Mouse (Mus musculus): Measurements from ENCODE around the gene Pdxdc1. TPM values are rescaled to one million over a fixed set of nuclear protein-coding genes. Genes with fewer than 3 reads are reported as not detected.
"Not testable (repeated sequence)": the region's sequence is repeated elsewhere in the genome, so short reads cannot be mapped to it uniquely, and the experiment has no call there.

Pdxdc1 gene
- polyA plus RNA-seq, 1 experiment from 2014 or later, result 74.3 TPM

DNA sequence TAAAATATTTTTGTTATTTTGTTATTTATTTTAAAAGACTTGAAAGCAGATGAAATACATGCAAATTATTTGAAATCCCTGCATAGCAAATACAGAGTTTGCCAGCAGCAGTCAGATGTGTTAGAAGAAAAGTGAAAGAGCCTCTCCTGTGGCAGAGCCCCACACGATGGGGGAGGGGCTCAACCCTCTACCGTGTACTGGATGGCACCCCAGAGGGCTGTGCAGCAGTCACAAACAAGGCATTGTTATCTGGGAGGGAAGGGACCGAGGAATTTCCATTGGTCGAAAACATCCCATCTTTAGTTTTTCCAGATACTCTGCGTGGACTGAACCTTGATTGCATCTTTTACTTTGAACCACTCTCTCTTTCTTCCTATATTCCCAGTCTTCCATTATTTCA lies 35.5 kb downstream of the Pdxdc1 start:
- not testable (repeated sequence) for H3K27ac ChIP-seq; H3K9ac ChIP-seq; H3K27me3 ChIP-seq (ENCODE audit: control insufficient read depth, insufficient read depth, low read length); H3K4me1 ChIP-seq (replicated peaks; ENCODE audit: control insufficient read depth, insufficient read depth, low read length); H3K9me3 ChIP-seq (ENCODE audit: control insufficient read depth, low read length); DNase-seq (ENCODE audit: low spot score); H3K4me3 ChIP-seq (replicated peaks; ENCODE audit: low read length)
- H3K36me3 ChIP-seq (replicated peaks; ENCODE audit: control insufficient read depth, insufficient read depth), result peaks cover 25% of the 10 kb centered on the region
- peak overlapping the region; percentile 45; the same call in 1 of the 2 replicates for H3K4me2 ChIP-seq (replicated peaks)
- peak; percentile 73; the same call in 1 of the 2 replicates for ATAC-seq (ENCODE audit: low FRiP score)
- 11% methylated on average over 5 of the region's 5 CpGs for WGBS

DNA sequence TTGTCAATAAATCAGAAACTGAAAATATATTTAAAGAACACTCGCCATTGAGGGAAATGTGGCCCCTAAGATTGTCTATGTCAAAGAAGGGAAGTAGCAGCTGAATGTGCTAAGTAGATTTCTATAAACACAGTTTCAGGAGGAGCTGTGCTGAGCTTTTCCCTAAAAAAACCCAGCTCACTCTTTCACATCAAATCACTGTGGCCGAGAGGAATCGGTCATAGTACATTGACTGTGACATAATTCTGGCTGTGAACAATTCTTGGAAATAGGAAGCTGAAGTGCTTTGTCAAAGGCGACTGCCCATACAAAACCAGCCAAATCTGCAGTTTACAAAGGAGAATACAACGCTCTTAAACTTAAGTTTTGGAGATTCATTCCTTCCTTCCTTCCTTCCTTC lies 36.3 kb downstream of the Pdxdc1 start:
- Histone ChIP-seq H3K4me1 (replicated peaks; ENCODE audit: control insufficient read depth, insufficient read depth, low read length) (no peaks in the 10 kb centered on the region), H3K4me3 (replicated peaks; ENCODE audit: low read length) (no peak overlapping the region), H3K27ac (no peak overlapping the region), H3K27me3 (ENCODE audit: control insufficient read depth, insufficient read depth, low read length) (no peaks in the 10 kb centered on the region), H3K4me2 (replicated peaks) (no peak overlapping the region), H3K9ac (no peak overlapping the region), H3K36me3 (replicated peaks; ENCODE audit: control insufficient read depth, insufficient read depth) (peaks cover 17% of the 10 kb centered on the region), H3K9me3 (ENCODE audit: control insufficient read depth, low read length) (no peaks in the 10 kb centered on the region)
- 82% methylated on average over 5 of the region's 5 CpGs for WGBS
- DNase-seq (ENCODE audit: low spot score) (no peak), ATAC-seq (ENCODE audit: low FRiP score) (no peak)

DNA sequence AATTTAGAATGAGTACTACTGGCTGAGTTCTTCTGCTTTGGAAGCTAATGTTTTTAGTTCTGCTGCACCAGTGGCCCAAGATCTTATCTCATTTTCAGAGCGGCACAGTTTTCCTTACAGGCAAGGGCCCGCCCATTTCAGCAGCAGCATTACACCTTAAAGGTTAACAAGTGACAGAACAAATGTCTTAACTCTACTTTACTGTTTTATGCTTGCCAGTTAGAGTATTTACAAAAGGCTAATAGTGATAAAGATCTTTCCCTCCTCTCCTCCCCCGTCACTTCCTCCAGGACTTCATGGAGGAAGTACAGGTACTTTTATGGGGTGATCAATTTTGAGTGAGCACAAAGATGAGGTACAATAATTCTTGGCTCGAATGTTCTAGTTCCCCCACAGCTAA lies 36.9 kb downstream of the Pdxdc1 start:
- no peak overlapping the region for H3K27ac ChIP-seq
- no peaks in the 10 kb centered on the region for H3K4me1 ChIP-seq (replicated peaks; ENCODE audit: control insufficient read depth, insufficient read depth, low read length)
- H3K27me3 ChIP-seq (ENCODE audit: control insufficient read depth, insufficient read depth, low read length), result no peaks in the 10 kb centered on the region
- peaks cover 15% of the 10 kb centered on the region for H3K36me3 ChIP-seq (replicated peaks; ENCODE audit: control insufficient read depth, insufficient read depth)
- WGBS, result 94% methylated on average over 4 of the region's 4 CpGs
- H3K9me3 ChIP-seq (ENCODE audit: control insufficient read depth, low read length), result no peaks in the 10 kb centered on the region
- no peak overlapping the region for H3K4me3 ChIP-seq (replicated peaks; ENCODE audit: low read length)
- H3K9ac ChIP-seq, result no peak overlapping the region
- ATAC-seq (ENCODE audit: low FRiP score), result no peak
- no peak for DNase-seq (ENCODE audit: low spot score)
- H3K4me2 ChIP-seq (replicated peaks), result no peak overlapping the region

DNA sequence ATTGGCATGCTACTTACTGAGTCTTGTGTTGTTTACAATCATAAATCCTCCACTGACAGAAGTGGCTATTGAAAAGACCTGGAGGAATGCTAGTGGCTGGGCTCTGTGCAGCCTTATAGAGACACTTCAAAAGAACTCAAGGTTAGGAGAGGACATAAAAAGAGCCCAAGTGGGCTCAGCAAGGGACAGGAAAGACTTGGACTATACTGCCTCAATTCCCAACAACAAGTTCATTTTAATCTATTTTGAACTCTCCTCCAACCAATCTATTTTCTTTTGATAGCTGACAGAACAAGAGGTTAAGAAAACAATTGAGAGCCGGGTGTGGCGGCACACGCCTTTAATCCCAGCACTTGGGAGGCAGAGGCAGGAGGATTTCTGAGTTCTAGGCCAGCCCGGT lies 49.0 kb downstream of the Pdxdc1 start:
- Histone ChIP-seq H3K9me3 (ENCODE audit: control insufficient read depth, low read length) (no peaks in the 10 kb centered on the region), H3K4me2 (replicated peaks) (no peak overlapping the region), H3K36me3 (replicated peaks; ENCODE audit: control insufficient read depth, insufficient read depth) (peaks cover 66% of the 10 kb centered on the region), H3K4me3 (replicated peaks; ENCODE audit: low read length) (no peak overlapping the region), H3K27ac (no peak overlapping the region), H3K4me1 (replicated peaks; ENCODE audit: control insufficient read depth, insufficient read depth, low read length) (no peaks in the 10 kb centered on the region), H3K9ac (no peak overlapping the region), H3K27me3 (ENCODE audit: control insufficient read depth, insufficient read depth, low read length) (no peaks in the 10 kb centered on the region)
- DNase-seq (ENCODE audit: low spot score) (no peak), ATAC-seq (ENCODE audit: low FRiP score) (no peak)
- WGBS, result 95% methylated on average over 4 of the region's 4 CpGs

DNA sequence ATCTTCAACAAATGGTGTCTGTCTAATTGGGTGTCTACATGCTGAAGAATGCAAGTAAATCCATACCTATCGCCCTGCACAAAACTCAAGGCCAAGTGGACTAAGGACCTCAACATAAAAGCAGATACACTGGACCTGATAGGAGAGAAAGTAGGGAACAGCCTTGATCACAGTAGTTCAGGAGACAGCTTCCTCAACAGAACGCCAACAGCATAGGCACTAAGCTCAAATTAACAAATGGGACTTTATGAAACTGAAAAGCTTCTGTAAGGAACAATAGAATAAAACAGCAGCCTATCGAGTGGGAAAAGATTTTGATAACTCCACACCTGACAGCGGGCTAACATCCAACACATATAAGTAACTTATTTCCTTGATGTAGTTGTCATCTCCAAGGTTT lies 51.5 kb downstream of the Pdxdc1 start:
- Histone ChIP-seq H3K9ac (no peak overlapping the region), H3K36me3 (replicated peaks; ENCODE audit: control insufficient read depth, insufficient read depth) (peaks cover 51% of the 10 kb centered on the region), H3K4me3 (replicated peaks; ENCODE audit: low read length) (no peak overlapping the region), H3K27ac (no peak overlapping the region), H3K27me3 (ENCODE audit: control insufficient read depth, insufficient read depth, low read length) (no peaks in the 10 kb centered on the region), H3K4me1 (replicated peaks; ENCODE audit: control insufficient read depth, insufficient read depth, low read length) (no peaks in the 10 kb centered on the region), H3K9me3 (ENCODE audit: control insufficient read depth, low read length) (no peaks in the 10 kb centered on the region), H3K4me2 (replicated peaks) (no peak overlapping the region)
- DNase-seq (ENCODE audit: low spot score), result no peak
- 97% methylated on average over 4 of the region's 4 CpGs for WGBS
- no peak for ATAC-seq (ENCODE audit: low FRiP score)

DNA sequence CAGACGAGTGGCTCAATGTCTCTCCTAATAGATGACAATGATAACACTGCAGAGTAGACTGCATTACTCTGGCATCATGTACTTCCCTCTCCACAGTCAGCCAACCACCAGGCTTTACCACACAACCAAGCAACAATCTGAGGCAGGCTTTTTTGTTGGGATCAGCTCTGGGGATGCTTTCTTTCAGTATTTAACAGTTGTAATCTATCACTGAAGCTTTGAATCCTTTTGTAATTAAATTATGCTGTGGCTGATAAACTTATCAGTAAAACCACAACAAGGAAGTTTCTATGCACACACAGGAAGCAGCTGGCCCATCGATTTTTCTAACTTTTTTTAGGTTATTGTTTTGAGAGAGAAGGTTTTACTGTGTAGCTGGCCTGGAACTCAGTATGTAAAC lies 54.6 kb downstream of the Pdxdc1 start:
- H3K4me3 ChIP-seq (replicated peaks; ENCODE audit: low read length), result no peak overlapping the region
- no peaks in the 10 kb centered on the region for H3K27me3 ChIP-seq (ENCODE audit: control insufficient read depth, insufficient read depth, low read length)
- no peak overlapping the region for H3K4me2 ChIP-seq (replicated peaks)
- H3K27ac ChIP-seq, result no peak overlapping the region
- H3K9ac ChIP-seq, result no peak overlapping the region
- H3K4me1 ChIP-seq (replicated peaks; ENCODE audit: control insufficient read depth, insufficient read depth, low read length), result no peaks in the 10 kb centered on the region
- DNase-seq (ENCODE audit: low spot score) (no peak), ATAC-seq (ENCODE audit: low FRiP score) (no peak)
- H3K36me3 ChIP-seq (replicated peaks; ENCODE audit: control insufficient read depth, insufficient read depth), result peaks cover 50% of the 10 kb centered on the region
- WGBS, result 84% methylated on average over 2 of the region's 2 CpGs
- no peaks in the 10 kb centered on the region for H3K9me3 ChIP-seq (ENCODE audit: control insufficient read depth, low read length)

DNA sequence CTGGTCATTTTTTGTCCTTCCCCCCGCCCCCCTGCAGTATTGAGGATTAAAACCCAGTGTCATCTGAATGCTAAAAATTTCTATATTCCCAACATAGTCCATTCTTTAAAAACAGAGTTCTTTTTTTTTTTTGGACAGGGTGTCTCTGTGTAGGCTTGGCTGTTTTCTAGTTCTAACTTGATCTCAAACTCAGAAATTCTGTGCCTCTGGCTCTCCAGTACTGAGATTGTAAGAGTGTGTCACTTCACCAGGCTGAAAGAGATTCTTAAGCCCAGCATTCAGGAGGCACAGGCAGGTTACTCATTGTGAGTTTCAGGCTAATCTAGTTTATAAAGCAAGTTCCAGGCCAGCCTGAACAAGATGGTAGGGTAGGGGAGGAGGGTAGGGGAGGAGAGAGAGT lies 56.3 kb downstream of the Pdxdc1 start:
- DNase-seq (ENCODE audit: low spot score) (no peak), ATAC-seq (ENCODE audit: low FRiP score) (no peak)
- no peaks in the 10 kb centered on the region for H3K9me3 ChIP-seq (ENCODE audit: control insufficient read depth, low read length)
- no peaks in the 10 kb centered on the region for H3K27me3 ChIP-seq (ENCODE audit: control insufficient read depth, insufficient read depth, low read length)
- WGBS, result 95% methylated on average over 1 of the region's 1 CpGs
- H3K4me3 ChIP-seq (replicated peaks; ENCODE audit: low read length), result no peak overlapping the region
- no peak overlapping the region for H3K4me2 ChIP-seq (replicated peaks)
- H3K9ac ChIP-seq, result no peak overlapping the region
- no peaks in the 10 kb centered on the region for H3K4me1 ChIP-seq (replicated peaks; ENCODE audit: control insufficient read depth, insufficient read depth, low read length)
- peaks cover 53% of the 10 kb centered on the region for H3K36me3 ChIP-seq (replicated peaks; ENCODE audit: control insufficient read depth, insufficient read depth)
- H3K27ac ChIP-seq, result no peak overlapping the region

DNA sequence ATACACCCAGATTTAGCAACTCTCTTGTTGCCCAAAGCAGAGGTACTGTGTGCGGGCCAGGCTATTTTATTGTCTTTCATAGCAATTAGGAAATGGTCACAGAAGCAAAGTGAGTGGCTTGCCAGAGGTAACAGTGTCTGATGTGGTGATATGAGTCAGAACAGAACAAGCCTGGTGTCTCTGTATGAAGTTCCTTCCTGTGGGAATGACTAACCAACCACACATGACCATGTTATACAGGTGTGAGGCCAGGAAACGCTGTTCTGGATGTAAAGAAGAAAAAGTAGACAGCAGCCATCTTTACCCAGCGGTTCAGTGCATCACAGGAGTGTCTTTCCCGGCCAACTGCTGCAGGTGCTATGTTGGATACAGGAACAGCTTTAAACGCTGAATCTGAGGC lies 57.9 kb downstream of the Pdxdc1 start:
- Histone ChIP-seq H3K9ac (no peak overlapping the region), H3K4me1 (replicated peaks; ENCODE audit: control insufficient read depth, insufficient read depth, low read length) (no peaks in the 10 kb centered on the region), H3K36me3 (replicated peaks; ENCODE audit: control insufficient read depth, insufficient read depth) (peaks cover 65% of the 10 kb centered on the region), H3K4me2 (replicated peaks) (no peak overlapping the region), H3K4me3 (replicated peaks; ENCODE audit: low read length) (no peak overlapping the region), H3K27me3 (ENCODE audit: control insufficient read depth, insufficient read depth, low read length) (no peaks in the 10 kb centered on the region), H3K27ac (no peak overlapping the region), H3K9me3 (ENCODE audit: control insufficient read depth, low read length) (no peaks in the 10 kb centered on the region)
- ATAC-seq (ENCODE audit: low FRiP score) (no peak), DNase-seq (ENCODE audit: low spot score) (no peak)
- 93% methylated on average over 5 of the region's 5 CpGs for WGBS

DNA sequence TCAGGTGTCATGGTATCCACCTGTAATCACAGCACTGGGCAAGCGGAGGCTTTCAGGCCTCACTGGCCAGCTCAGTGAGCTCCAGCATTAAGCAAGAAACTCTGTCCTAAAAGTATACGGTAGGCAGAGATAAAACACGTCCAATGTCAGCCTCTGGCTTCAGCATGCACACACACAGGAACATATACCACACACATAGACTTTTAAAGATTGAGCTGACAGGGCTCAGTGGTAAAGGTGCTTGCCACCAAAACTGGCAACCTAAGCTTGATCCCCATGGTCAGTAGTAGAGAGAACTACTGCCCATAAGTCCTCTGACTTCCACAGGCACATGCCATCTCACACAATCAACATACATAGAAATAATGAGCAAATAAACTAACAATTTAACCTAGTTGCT lies 62.0 kb downstream of the Pdxdc1 start:
- Histone ChIP-seq H3K4me3 (replicated peaks; ENCODE audit: low read length) (no peak overlapping the region), H3K9me3 (ENCODE audit: control insufficient read depth, low read length) (no peaks in the 10 kb centered on the region), H3K36me3 (replicated peaks; ENCODE audit: control insufficient read depth, insufficient read depth) (peaks cover 92% of the 10 kb centered on the region), H3K27me3 (ENCODE audit: control insufficient read depth, insufficient read depth, low read length) (no peaks in the 10 kb centered on the region), H3K4me2 (replicated peaks) (no peak overlapping the region), H3K4me1 (replicated peaks; ENCODE audit: control insufficient read depth, insufficient read depth, low read length) (no peaks in the 10 kb centered on the region), H3K9ac (no peak overlapping the region), H3K27ac (no peak overlapping the region)
- DNase-seq (ENCODE audit: low spot score) (no peak), ATAC-seq (ENCODE audit: low FRiP score) (no peak)
- whole genome bisulfite sequencing, result 98% methylated on average over 3 of the region's 3 CpGs

DNA sequence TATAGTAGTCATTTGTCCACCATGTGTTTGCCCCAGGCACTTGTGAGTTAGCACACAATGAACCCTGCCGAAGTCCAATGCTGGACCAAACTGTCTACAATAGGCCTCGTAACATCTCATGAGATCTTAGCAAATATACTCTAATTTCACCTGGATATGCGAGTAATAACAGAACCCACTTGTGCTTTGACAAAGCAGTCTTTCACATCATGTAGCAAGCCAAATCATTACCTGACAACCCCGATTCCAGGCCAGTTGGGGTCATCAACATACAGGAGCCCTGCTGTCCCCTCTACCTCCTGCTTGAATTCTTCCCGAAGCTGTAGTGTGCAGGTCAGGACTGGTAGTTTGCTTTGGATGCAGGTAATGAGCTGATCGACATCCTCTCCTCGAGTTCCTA lies 62.9 kb downstream of the Pdxdc1 start:
- Histone ChIP-seq H3K27ac (no peak overlapping the region), H3K4me1 (replicated peaks; ENCODE audit: control insufficient read depth, insufficient read depth, low read length) (no peaks in the 10 kb centered on the region), H3K9me3 (ENCODE audit: control insufficient read depth, low read length) (no peaks in the 10 kb centered on the region), H3K4me2 (replicated peaks) (no peak overlapping the region), H3K9ac (no peak overlapping the region), H3K36me3 (replicated peaks; ENCODE audit: control insufficient read depth, insufficient read depth) (peaks cover 97% of the 10 kb centered on the region), H3K4me3 (replicated peaks; ENCODE audit: low read length) (no peak overlapping the region), H3K27me3 (ENCODE audit: control insufficient read depth, insufficient read depth, low read length) (no peaks in the 10 kb centered on the region)
- ATAC-seq (ENCODE audit: low FRiP score) (no peak), DNase-seq (ENCODE audit: low spot score) (no peak)
- WGBS, result 95% methylated on average over 7 of the region's 7 CpGs
